Mouse (Mus musculus): ENCODE results near the gene Kif12.

Gene Kif12

DNA sequence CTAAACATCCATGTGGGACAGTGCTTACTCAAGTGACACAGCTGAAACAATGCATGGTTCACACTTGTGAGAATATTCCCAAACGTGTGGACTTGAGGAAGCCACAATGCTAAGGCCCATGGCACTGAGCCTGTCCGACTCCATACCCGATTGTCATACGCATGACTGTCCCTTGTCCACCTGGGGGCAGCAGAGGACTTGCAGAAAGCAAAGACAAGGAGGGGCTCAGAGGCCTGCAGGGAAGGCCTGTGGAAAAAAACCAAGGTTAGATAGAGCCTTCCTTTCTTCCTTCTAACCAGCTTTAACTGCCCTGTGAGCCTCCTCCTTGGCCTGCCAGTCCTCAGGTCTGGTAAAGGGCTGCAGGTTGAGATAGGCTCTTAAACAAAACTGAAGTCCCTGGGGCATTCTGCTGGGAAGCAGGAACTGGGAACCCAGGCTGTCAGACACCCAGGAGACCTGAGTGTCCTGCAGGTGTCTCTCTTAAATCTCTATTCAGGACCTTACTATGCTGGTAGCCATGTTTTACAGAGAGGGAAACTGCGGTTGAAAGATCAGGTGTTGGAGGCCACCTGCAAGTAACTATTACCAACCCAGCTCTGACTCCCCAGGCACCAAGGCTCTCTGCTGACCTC, 12.9 kb downstream of the Kif12 start:
- ATAC-seq (ENCODE audit: insufficient number of reproducible peaks, low FRiP score, low TSS enrichment), result peak; percentile 78

DNA sequence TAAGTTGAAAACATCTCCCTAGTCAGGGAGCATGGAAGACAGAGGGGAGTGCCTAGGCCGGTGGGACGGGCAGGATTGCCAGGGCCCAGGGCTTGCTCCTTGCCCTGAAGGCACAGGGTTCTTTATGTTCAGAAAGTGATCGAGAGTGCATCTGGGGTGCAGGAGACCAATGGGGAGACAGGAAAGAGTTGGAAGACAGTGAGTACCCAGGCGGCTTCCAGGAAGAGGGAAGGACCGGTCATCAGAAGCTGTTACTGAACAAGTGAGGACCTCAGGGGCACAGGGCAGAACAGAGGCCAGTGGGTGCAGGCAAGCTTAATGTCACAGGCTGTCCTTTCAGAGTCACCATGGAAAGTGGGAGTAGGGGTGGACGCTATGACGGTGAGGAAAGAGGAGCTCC, 13.7 kb downstream of the Kif12 start:
- no peak for ATAC-seq (ENCODE audit: insufficient number of reproducible peaks, low FRiP score, low TSS enrichment)

DNA sequence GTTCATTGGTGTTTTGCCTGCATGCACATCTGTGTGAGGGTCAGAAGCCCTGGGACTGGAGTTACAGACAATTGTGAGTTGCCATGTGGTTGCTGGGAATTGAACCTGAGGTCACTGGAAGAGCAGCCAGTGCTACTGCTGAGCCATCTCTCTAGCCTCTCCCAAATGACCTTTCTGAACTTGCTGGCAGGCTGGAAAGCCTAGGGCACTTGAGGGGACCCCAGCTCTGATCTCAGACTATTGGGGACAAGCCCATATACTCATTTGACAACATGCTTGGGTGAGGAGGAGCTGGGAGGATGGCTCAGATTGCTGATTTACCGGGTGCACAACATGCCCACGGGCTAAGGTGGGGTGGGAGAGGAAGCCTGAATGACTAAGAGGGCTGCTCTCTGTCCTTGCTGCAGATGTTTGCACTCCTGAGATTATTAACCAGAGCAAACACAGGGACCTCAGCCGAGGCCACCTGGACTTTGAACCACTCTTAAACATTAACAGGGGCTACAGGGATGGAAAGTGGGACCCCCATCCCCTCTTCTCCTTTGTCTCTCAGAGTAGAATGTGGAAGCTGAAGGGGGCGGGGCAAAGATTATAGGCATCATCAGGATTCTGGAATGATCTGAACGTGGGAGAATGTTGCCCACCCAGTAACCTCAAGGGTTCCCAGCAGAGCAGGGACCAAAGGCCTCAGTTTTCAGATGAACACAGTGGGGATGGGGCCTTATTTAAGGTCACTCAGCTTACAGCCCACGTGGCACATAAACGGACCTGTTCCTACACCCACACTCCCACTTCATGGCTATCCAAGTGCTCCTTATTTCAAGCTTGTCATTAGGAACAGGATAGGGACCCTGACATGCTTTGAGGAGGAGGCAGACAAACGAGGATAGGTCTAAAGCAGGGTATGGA, 15.0 kb downstream of the Kif12 start:
- no peak for ATAC-seq (ENCODE audit: insufficient number of reproducible peaks, low FRiP score, low TSS enrichment)

DNA sequence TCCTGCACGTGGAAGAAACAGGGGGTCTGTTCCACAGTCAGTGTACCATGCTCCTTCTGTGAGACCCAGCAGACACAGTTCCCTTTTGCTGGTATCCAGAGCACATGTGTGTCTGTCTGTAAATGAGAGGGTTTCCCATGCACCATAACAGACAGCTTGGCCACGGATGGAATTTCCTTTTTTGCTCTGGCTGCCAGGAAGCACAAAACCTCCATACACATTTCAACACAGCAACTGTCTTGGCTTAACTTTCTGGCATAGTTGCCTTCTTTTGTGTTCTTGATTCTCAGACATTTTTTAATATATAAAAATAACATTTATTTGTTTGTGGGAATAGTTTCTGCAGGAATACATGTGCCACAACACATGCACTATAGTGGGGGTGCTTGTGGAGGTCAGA, 16.3 kb downstream of the Kif12 start:
- no peak for ATAC-seq (ENCODE audit: insufficient number of reproducible peaks, low FRiP score, low TSS enrichment)

DNA sequence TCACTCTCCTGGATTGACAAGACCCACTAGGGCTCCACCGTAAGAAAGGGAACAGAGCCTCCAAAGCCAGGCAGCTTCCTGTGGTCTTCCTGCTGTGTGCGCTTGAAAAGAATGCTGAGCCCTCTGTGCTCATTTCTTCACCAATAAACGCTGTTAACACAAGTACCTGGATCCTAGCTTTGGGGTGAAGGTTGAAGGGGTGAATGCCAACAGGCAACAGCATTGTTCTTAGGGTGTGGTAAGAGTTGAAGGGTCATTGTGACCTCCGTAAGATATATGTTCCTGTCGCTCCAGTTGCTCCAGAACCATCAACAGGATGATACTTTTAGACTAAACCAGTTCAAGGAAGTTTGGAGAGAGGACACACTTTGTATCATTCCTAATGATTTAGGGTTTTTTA, 17.2 kb downstream of the Kif12 start, which contains the start of gene Ambp:
TSS of gene Ambp (minus strand) at position 101 of the 400 bp plus-strand sequence.
- ATAC-seq (ENCODE audit: insufficient number of reproducible peaks, low FRiP score, low TSS enrichment), result no peak

DNA sequence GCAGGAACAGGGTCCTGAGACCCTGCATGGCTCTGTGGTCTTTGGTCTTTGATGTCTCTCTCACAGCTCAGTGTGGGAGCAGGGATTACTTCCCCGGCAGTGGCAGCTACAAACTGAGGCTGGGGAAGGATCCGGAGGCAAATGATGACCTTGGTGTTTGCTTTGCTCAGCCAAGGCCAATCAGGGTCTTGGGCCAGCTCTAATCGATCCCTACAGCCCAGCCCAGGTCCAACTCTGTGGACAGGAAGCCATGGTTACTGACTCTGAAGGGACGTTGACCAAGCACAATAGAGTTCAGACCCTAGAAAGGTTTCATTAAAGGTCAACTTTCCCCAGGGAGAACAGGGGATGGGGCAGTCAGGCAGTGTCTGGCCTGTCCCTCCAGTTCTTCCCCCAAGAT, 17.9 kb downstream of the Kif12 start:
- no peak for ATAC-seq (ENCODE audit: insufficient number of reproducible peaks, low FRiP score, low TSS enrichment)

DNA sequence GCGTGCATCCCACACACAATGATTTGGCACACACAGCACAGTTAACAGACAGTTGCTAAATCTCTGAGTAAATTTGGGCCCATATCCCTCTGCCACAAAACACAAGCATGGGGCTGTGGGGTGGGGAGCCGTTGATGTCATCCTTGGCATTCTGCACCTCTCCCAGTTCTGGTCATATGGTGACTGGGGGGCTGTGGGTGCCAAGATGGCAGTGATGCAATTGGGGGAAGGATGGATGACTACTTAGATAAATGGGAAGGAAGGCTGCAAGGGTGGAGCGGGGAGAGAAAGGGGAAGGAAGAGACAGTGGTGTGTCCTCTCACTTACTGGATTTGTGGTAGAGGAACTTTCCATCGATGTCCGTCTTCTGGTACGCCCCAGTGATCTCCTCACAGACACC, 20.8 kb downstream of the Kif12 start:
- ATAC-seq (ENCODE audit: insufficient number of reproducible peaks, low FRiP score, low TSS enrichment), result no peak

DNA sequence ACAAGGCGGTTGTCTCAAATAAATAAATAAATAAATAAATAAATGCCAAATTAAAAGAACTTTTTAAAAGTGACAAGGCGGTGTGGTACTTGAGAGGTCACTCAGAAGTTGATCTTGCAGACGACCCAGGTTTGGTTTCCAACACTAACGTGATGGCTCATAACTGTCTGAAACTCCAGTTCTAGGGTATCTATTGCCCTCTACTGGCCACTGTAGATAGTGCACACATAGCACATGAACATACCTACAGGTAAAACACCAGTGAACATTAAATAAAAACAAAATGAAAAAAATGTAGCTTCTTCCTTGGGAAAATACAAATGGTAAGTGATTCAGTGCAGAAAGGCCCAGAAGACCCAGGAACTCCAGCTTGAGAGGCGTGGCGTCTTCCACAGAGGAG, 24.7 kb downstream of the Kif12 start:
- ATAC-seq (ENCODE audit: insufficient number of reproducible peaks, low FRiP score, low TSS enrichment), result no peak

DNA sequence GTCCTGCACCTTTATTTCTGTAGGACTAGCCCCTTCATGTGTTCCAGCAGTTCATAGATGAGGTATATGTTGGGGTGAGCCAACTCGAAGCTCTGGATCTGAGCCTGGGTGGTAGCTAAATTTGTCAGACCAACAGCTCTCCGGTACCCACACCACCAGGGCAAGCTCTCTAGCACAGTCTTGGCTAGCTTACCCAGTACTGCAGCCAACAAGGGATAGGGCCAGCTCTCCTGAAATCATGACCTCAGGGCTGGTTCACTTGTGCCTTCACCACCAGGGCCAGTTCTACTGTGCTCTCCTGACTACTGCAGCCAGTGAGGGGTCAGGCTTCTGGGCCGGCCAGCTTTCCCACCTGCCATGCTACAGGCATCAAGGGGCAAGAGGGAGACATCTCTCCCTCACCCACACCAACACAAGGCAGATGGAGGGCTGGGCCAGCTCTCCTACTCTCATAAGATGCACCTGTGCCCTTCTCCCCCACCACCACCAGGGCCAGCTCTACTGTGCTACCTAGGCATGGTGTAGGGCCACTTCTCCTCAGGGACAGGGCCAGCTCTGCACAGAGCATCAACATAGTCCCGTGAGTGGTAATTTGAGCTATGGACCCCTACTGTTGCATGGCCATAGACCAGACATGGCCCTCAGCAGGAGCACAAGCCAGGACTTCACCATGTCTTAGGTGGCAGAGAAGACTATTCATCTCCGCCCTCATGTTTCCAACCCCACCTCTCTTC, 41.9 kb downstream of the Kif12 start:
- peak; percentile 81 for ATAC-seq (ENCODE audit: insufficient number of reproducible peaks, low FRiP score, low TSS enrichment)

DNA sequence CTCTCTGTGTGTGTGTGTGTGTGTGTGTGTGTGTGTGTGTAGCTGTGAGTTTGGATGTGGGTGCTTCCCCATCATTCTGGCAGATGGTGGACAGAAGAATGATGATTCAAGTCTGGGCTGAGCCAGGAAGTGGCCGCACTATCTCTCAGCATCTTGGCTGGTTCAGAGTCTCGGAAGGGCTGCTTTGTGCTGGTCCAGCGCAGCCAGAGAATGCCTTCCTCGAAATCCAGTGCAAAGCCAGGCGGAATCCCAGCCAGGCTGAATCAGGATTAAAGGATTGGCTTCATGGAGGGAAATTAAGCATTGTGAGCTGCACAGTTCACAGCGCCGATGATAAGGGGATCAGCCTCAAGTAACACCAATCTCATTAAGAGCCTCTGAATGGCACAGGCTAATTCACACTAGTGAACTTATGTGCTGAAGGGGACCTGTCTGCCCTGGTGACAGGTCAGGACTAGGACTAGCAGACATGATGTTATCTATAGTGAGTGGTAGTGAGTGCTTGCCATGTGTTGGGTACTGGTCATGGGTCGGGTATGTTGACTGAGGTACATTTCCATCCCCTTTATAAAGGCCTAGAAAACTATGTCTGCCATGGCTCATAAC, 47.0 kb downstream of the Kif12 start:
- ATAC-seq (ENCODE audit: insufficient number of reproducible peaks, low FRiP score, low TSS enrichment), result no peak

DNA sequence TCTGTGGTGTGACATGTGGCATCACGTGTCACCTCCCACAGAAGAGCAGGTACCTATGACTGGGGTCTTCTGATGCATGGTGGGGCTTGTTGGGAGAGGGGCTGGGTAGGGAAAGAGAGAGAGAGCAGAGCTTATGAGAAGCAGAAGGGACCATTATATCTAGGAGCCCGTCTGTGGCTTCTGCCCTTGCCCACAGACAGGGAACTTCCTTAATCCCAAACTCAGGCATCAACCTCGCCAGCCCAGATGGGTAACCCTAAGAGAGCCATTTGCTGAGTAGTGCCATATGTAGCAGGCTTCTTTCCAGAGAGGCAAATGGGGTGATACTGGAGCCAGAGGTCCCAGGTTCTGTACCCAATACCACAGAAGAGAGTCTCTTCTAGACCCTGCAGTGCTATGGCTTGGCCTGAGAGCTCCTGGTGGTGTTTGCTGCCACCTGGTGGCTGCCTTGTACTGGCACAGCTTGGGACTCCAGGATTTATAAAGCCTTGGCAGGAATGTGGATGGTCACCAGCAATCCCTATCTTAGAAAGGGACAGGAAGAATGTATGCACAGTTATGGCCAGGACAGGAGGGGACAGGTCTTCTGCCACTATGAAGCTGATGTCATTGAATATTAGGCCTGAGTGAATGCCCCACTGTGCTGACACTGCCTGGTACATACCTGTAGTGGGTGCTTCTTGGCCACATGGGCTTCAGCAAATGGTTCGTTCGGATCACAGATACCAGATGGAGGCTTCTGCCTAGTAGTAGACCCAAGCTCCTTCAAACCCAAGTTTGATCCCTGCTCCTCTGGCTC, 53.1 kb downstream of the Kif12 start:
- peak; percentile 71 for ATAC-seq (ENCODE audit: insufficient number of reproducible peaks, low FRiP score, low TSS enrichment)
